Mouse (Mus musculus): ENCODE measurements around the gene Kcnj3. TPM values are rescaled to one million over a fixed set of nuclear protein-coding genes. Genes with fewer than 3 reads are reported as not detected.

Kcnj3 gene
- 1.6 TPM in 2 replicates for polyA plus RNA-seq (2016; fragmentation: Nextera tagmentation; extraction: Ambion mirVana)

DNA sequence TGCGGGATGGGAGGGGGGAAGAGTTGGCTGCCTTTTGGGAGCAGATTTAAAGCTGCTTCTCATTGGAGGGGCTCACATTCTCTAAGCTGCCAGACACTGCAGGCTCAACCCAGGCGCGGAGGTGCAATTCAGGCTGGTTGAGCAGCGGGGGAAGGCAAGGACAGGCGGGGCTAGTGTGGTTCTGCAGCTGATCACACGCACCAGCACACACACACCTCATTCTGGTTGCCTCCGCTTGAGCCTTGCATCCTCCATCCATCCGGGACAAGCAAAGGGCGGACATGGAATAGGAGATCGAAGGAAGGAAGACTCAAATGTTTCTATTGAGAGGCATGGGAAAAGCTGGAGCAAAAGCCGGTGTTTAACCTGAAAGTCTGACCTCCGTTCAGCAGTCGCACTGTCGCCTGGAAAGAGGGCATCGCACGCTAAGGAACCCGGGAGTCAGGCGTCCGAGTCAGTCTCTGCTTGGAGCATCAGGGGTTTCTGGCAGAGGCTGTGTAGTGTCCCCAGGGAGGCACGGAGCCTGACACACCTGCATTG lies at the start of gene Kcnj3:
Kcnj3 (plus strand) TSS at position 250 of the 540 bp plus-strand sequence.
- Histone ChIP-seq H3K4me3 (peak within 1 kb of the TSS; percentile 54), H3K4me2 (replicated peaks) (peak within 1 kb of the TSS; percentile 93), H3K9ac (replicated peaks) (peak within 1 kb of the TSS; percentile 55), H3K36me3 (no peaks in the 10 kb centered on the region), H3K9me3 (no peaks in the 10 kb centered on the region), H3K27ac (replicated peaks) (no peak within 1 kb of the TSS), H3K4me1 (peaks cover 20% of the 10 kb centered on the region), H3K27me3 (peaks cover 33% of the 10 kb centered on the region)
- WGBS: under 1% methylated on average over 20 of the region's 20 CpGs
- peak; percentile 76 for ATAC-seq (ENCODE audit: low FRiP score, low read depth)

DNA sequence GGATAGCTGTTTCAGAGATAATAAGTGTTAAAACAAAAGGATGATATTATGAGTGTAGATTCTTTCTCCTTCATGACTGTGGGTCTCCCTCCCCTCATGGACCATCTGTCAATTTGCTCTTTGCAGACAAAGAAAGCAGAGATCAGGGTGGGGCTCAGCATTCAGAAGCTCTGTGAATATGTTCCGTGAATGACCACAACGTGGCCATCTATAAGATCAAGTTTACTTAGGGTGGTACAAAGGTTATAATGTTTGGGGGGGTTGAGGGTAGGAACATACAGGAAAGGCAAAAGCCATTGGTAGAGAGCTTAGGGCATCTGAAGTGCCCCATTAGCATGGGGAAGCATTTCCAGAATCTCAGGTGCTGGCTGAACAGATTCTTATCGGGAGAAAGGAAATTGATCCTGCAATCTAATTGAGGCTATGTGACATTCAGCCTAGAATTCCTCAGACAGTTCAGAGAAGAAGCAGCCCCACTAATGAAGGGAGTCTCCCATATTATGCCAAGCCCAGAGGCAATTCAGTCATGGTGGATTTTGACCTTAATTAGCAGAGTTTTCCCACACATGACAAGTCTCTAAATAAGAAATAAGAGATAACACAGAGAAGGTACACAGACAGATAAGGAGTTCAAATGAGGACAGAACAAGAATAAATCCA lies 45.3 kb upstream of the Kcnj3 start:
- Histone ChIP-seq H3K4me2 (replicated peaks) (no peak overlapping the region), H3K4me3 (no peak overlapping the region), H3K27ac (replicated peaks) (0 out of 2 replicates have a peak overlapping the region, but pooled peaks have one; percentile 42), H3K9me3 (no peaks in the 10 kb centered on the region), H3K36me3 (no peaks in the 10 kb centered on the region), H3K27me3 (no peaks in the 10 kb centered on the region), H3K9ac (replicated peaks) (no peak overlapping the region), H3K4me1 (no peaks in the 10 kb centered on the region)
- WGBS: 59% methylated on average over 3 of the region's 3 CpGs
- ATAC-seq (ENCODE audit: low FRiP score, low read depth): peak; percentile 86

DNA sequence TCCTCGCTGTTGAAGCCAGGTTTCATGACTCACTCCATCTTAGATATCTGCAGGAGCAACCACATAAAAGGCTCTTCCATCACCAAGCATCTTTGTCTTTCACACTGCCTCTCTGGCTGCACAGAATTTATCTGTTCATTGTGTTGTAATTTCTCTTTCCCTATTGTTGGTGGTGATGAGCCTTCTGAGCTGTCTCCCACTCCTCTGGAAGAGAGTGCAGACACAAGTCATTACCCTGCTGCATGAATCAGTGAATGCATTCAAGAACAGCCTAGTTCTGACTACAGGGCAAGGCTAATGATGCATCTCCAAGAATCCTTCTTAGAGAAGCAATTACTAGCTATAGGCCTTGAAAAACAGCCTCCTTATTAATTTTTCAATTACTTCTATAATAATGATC lies 30.5 kb upstream of the Kcnj3 start:
- ATAC-seq (ENCODE audit: low FRiP score, low read depth): no peak
- no peak overlapping the region for H3K4me2 ChIP-seq (replicated peaks)
- H3K36me3 ChIP-seq: no peaks in the 10 kb centered on the region
- no peak overlapping the region for H3K9ac ChIP-seq (replicated peaks)
- H3K4me1 ChIP-seq: no peaks in the 10 kb centered on the region
- H3K27me3 ChIP-seq: no peaks in the 10 kb centered on the region
- no peaks in the 10 kb centered on the region for H3K9me3 ChIP-seq
- no peak overlapping the region for H3K4me3 ChIP-seq
- WGBS: 88% methylated on average over 1 of the region's 1 CpGs
- H3K27ac ChIP-seq (replicated peaks): no peak overlapping the region

DNA sequence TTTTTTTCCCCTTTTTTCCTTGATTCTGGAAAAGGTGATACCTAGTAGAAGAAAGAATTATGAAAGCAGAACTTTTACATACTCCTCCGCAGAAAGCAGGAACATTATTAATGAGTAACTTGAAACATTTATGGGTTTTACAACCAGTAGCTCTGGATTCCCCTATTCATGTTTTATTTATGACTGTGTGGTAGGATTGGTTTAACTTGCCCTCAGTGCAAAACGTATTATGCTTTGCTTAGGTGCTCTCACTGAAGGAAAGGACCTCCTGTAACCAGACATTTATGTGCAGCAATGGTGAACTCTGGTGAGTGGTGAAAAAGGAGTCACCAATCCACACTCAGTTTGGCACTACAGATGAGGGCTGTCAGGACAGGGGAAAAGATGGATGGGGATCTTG lies 8.1 kb upstream of the Kcnj3 start:
- no peaks in the 10 kb centered on the region for H3K27me3 ChIP-seq
- H3K4me2 ChIP-seq (replicated peaks): no peak overlapping the region
- H3K9me3 ChIP-seq: no peaks in the 10 kb centered on the region
- H3K4me1 ChIP-seq: no peaks in the 10 kb centered on the region
- no peak overlapping the region for H3K27ac ChIP-seq (replicated peaks)
- 79% methylated on average over 2 of the region's 2 CpGs for WGBS
- H3K4me3 ChIP-seq: no peak overlapping the region
- no peak for ATAC-seq (ENCODE audit: low FRiP score, low read depth)
- no peaks in the 10 kb centered on the region for H3K36me3 ChIP-seq
- H3K9ac ChIP-seq (replicated peaks): no peak overlapping the region

DNA sequence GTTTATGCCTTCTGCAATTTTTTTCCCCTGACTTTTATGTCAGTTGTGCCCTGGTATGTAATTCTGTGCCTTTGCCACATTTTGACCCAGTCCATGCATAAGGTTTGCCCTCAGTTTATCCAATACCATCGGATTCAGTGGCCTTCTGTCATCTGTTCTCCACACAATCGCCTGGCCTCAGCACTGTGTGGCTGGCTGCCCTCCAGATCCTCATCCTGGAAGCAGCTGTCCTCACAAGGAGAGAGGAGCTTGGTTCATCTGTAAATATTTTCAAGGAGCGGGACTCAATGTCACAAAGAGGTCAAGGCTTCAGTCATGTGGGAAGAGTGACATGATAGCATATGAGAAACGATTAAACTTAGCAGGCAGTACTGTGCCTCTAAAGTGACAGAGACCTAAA lies 3.7 kb upstream of the Kcnj3 start:
- Histone ChIP-seq H3K9ac (replicated peaks) (no peak overlapping the region), H3K4me1 (peaks cover 13% of the 10 kb centered on the region), H3K4me3 (no peak overlapping the region), H3K36me3 (no peaks in the 10 kb centered on the region), H3K4me2 (replicated peaks) (no peak overlapping the region), H3K27ac (replicated peaks) (no peak overlapping the region), H3K9me3 (no peaks in the 10 kb centered on the region), H3K27me3 (peaks cover 20% of the 10 kb centered on the region)
- ATAC-seq (ENCODE audit: low FRiP score, low read depth): no peak
- WGBS: 82% methylated on average over 4 of the region's 4 CpGs

DNA sequence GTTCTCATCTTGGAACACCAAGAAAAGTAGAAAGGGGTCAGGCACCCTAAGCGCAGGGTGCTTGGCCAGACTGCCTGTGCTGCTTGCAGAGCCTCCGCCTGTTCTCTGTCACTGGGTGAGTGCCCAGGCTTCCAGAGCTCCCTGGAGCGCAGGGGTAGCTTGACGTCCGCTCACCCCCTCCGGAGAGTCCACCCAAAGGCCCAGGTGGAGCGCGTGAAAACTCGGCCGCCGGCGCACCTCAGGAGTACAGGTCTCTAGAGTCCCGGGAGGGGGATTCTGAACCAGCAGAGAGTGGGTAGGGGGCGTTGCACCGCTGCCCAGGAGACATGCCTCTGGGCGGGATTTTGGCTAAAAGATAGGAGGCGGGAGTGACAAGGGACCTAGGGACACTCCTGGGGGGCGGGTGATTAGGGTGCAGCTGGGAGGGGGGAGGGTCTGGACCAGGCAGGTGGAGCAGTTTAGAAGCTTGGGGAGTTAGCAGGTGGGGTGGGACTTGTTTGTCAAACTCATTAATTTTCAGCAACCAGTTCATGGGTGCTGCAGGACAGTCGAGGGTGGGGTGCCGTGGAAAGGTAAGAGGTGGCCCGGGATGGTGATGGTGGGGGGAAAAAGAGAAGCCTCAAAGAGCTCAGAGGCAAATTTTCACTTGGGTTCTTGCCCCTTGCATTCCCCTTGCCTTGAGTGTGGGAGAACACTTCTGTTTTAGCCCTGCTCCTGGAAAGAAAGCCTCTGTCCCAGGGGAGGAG lies 664 bp downstream of the Kcnj3 start:
- H3K4me1 ChIP-seq: peaks cover 20% of the 10 kb centered on the region
- no peaks in the 10 kb centered on the region for H3K9me3 ChIP-seq
- peak overlapping the region; percentile 54 for H3K4me3 ChIP-seq
- peak overlapping the region; percentile 93 for H3K4me2 ChIP-seq (replicated peaks)
- no peak overlapping the region for H3K27ac ChIP-seq (replicated peaks)
- H3K36me3 ChIP-seq: no peaks in the 10 kb centered on the region
- H3K27me3 ChIP-seq: peaks cover 33% of the 10 kb centered on the region
- ATAC-seq (ENCODE audit: low FRiP score, low read depth): peak; percentile 55
- WGBS: under 1% methylated on average over 21 of the region's 21 CpGs
- H3K9ac ChIP-seq (replicated peaks): peak overlapping the region; percentile 55

DNA sequence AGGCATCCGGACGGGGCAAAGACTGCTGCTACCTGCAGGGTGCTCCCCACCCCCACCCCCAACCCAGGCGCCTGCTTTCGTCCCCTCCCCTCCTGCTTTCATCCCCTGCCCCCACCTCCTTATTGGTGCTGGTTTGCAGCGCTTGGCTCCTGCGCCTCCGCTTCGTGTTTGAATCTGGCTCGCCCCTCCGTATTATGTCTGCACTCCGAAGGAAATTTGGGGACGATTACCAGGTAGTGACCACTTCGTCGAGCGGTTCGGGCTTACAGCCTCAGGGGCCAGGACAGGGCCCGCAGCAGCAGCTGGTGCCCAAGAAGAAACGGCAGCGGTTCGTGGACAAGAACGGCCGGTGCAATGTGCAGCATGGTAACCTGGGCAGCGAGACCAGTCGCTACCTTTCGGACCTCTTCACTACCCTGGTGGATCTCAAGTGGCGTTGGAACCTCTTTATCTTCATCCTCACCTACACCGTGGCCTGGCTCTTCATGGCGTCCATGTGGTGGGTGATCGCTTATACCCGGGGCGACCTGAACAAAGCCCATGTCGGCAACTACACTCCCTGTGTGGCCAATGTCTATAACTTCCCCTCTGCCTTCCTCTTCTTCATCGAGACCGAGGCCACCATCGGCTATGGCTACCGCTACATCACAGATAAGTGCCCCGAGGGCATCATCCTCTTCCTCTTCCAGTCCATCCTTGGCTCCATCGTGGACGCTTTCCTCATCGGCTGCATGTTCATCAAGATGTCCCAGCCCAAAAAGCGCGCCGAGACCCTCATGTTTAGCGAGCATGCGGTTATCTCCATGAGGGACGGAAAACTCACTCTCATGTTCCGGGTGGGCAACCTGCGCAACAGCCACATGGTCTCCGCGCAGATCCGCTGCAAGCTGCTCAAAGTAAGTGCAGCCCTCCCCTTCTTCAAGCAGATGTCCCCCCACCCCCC lies 1.5 kb downstream of the Kcnj3 start:
- Histone ChIP-seq H3K4me3 (peak overlapping the region; percentile 54), H3K9me3 (no peaks in the 10 kb centered on the region), H3K27ac (replicated peaks) (no peak overlapping the region), H3K9ac (replicated peaks) (peak overlapping the region; percentile 55), H3K36me3 (no peaks in the 10 kb centered on the region), H3K27me3 (peaks cover 33% of the 10 kb centered on the region), H3K4me1 (peaks cover 20% of the 10 kb centered on the region), H3K4me2 (replicated peaks) (peak overlapping the region; percentile 93)
- peak; percentile 60 for ATAC-seq (ENCODE audit: low FRiP score, low read depth)
- WGBS: under 1% methylated on average over 50 of the region's 51 CpGs

DNA sequence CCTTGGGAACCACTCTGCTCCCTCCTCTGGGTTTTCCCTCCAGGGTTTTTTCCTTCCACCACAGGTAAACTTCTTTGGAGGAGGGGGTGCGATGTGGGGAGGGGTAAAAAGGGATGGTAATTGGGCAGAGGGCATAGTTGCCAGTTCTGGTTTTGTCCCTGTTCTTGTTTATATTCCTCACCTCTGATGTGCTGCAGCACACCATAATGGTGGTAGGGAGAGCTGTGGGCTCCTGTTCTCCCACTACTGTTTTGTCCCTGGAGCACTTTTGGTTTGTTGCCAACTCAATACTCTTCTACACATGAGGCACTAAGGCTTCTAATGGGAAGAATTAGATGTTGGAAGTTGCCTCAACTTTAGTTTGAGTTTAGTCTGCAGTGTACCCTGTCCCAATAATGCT lies 2.2 kb downstream of the Kcnj3 start:
- Histone ChIP-seq H3K9me3 (no peaks in the 10 kb centered on the region), H3K36me3 (no peaks in the 10 kb centered on the region), H3K9ac (replicated peaks) (peak overlapping the region; percentile 55; the same call in 1 of the 2 replicates), H3K4me3 (peak overlapping the region; percentile 54), H3K27ac (replicated peaks) (no peak overlapping the region), H3K4me2 (replicated peaks) (peak overlapping the region; percentile 93), H3K4me1 (peaks cover 20% of the 10 kb centered on the region), H3K27me3 (peaks cover 33% of the 10 kb centered on the region)
- WGBS: 11% methylated on average over 1 of the region's 1 CpGs
- ATAC-seq (ENCODE audit: low FRiP score, low read depth): no peak

DNA sequence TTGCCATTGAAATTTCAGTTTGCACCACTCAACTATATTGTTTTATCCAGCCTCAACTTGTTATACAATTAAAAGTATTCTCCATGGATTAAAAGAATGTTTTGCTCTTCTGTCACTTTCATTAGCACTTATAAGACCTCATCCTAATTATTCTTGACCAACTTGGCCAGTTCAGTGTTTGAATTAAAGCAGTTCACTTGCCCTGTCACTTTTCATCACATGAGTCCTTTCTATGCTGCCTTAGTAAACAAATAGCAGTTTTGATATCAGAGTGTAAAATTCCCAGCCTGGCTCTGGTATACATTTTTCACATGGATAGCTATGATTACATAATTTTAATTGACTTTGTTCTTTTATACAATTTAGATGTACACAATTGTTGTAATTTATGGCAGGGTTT lies 3.4 kb downstream of the Kcnj3 start:
- peaks cover 33% of the 10 kb centered on the region for H3K27me3 ChIP-seq

DNA sequence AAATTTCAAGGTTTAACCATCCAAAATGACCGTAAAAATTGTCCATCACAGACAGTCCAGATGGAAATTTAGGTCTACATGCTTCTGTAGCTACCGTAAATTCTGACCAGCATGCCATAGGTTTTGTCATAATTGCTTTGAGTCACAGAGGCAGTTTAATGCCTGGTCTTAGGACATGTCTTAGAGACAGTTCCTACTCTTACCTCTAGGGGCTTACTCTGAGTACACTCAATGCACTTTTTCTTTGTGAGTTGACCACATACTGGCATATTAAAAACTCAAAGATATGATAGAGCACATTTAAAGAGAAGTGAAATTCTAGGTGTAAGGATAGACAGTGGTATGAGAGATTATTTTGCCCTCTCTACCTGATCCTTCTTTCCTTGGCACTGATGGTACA lies 6.2 kb downstream of the Kcnj3 start:
- Histone ChIP-seq H3K27me3 (peaks cover 14% of the 10 kb centered on the region), H3K4me1 (peaks cover 10% of the 10 kb centered on the region; the same call in 1 of the 2 replicates), H3K9me3 (no peaks in the 10 kb centered on the region), H3K9ac (replicated peaks) (no peak overlapping the region), H3K4me2 (replicated peaks) (no peak overlapping the region), H3K36me3 (no peaks in the 10 kb centered on the region), H3K4me3 (no peak overlapping the region), H3K27ac (replicated peaks) (no peak overlapping the region)
- no peak for ATAC-seq (ENCODE audit: low FRiP score, low read depth)
- WGBS: 90% methylated on average over 2 of the region's 2 CpGs

More for the DNA sequence above, 3.4 kb downstream of the Kcnj3 start:
- H3K9ac ChIP-seq (replicated peaks): no peak overlapping the region
- peaks cover 20% of the 10 kb centered on the region for H3K4me1 ChIP-seq
- H3K36me3 ChIP-seq: no peaks in the 10 kb centered on the region
- no peak overlapping the region for H3K4me2 ChIP-seq (replicated peaks)
- H3K27ac ChIP-seq (replicated peaks): no peak overlapping the region
- no peaks in the 10 kb centered on the region for H3K9me3 ChIP-seq
- no peak overlapping the region for H3K4me3 ChIP-seq
- ATAC-seq (ENCODE audit: low FRiP score, low read depth): no peak

DNA sequence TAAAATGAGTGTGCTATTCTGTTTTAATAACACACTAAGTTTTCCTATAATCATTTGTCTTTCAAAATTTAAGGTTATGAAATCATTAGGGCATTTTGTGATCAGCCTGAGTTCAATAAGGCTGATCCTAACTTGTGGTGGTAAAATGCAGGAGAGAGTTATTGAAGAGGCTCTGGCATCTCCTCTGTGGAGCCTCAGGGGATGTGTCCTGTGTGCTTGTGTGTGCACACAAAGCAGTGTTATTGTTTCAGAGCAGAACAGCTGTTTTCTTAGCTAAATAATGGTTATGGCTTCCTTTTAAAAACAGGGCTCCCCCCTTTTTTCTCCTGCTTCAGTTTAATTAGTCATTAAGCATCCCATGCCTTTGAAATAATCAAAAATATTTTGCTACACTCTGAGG lies 11.5 kb downstream of the Kcnj3 start:
- H3K9me3 ChIP-seq: no peaks in the 10 kb centered on the region
- no peak for ATAC-seq (ENCODE audit: low FRiP score, low read depth)
- no peak overlapping the region for H3K9ac ChIP-seq (replicated peaks)
- H3K4me3 ChIP-seq: no peak overlapping the region
- no peaks in the 10 kb centered on the region for H3K27me3 ChIP-seq
- peaks cover 2% of the 10 kb centered on the region; the same call in 1 of the 2 replicates for H3K4me1 ChIP-seq
- no peak overlapping the region for H3K4me2 ChIP-seq (replicated peaks)
- no peaks in the 10 kb centered on the region for H3K36me3 ChIP-seq
- H3K27ac ChIP-seq (replicated peaks): no peak overlapping the region
